28 mouse cellular contexts compared by ENCODE assay signal in genomic region chr14:9788402-9788950, GRCm38 (mm10).
DNase-seq lines count a peak whose midpoint lies in the region; ATAC-seq and TF ChIP-seq lines count a peak whose summit lies in the region.
"Had no signal": no experiment of that assay in that cellular context is flagged by ENCODE, and none has a peak within 500 bp of the region (broad histone marks: within the 10 kb centered on the region; RNA-seq: fewer than 3 reads in every experiment).

No protein-coding gene starts in this region.

- no peaks in the 10 kb centered on the region for H3K27me3 ChIP-seq in forebrain, embryonic 14.5 days (replicated peaks; ENCODE audit: control insufficient read depth, insufficient read depth, low read length)
- H3K27me3 ChIP-seq in forebrain, embryonic 12.5 days, result 0 out of 2 replicates have a peak, but pooled peaks cover 6% of the 10 kb centered on the region
- no peaks in the 10 kb centered on the region for H3K27me3 ChIP-seq in kidney, postnatal 0 days (ENCODE audit: insufficient read depth, low read length)
- no peaks in the 10 kb centered on the region for H3K27me3 ChIP-seq in stomach, postnatal 0 days (ENCODE audit: control insufficient read depth, insufficient read depth, low read length)
- no peaks in the 10 kb centered on the region for H3K27me3 ChIP-seq in hindbrain, embryonic 13.5 days
- H3K27me3 ChIP-seq: embryonic facial prominence, embryonic 12.5 days; embryonic facial prominence, embryonic 15.5 days; heart, embryonic 15.5 days had no signal

- H3K4me3 ChIP-seq in forebrain, embryonic 14.5 days (ENCODE audit: low read depth, low read length), result no peak overlapping the region
- H3K4me3 ChIP-seq in forebrain, embryonic 12.5 days (replicated peaks), result no peak overlapping the region
- no peak overlapping the region for H3K4me3 ChIP-seq in kidney, postnatal 0 days (replicated peaks; ENCODE audit: low read depth, low read length)
- no peak overlapping the region for H3K4me3 ChIP-seq in stomach, postnatal 0 days (ENCODE audit: low read depth, low read length)
- no peak overlapping the region for H3K4me3 ChIP-seq in hindbrain, embryonic 13.5 days
- H3K4me3 ChIP-seq: embryonic facial prominence, embryonic 12.5 days; embryonic facial prominence, embryonic 15.5 days; heart, embryonic 15.5 days; hindbrain, embryonic 10.5 days had no signal

- TF ChIP-seq EP300 in stomach, postnatal 0 days (optimal IDR thresholded peaks at IDR 0.05), result no peak

- H3K4me2 ChIP-seq in forebrain, embryonic 14.5 days (ENCODE audit: low read length), result no peak overlapping the region
- no peak overlapping the region for H3K4me2 ChIP-seq in forebrain, embryonic 12.5 days
- no peak overlapping the region for H3K4me2 ChIP-seq in kidney, postnatal 0 days (ENCODE audit: low read length)
- no peak overlapping the region for H3K4me2 ChIP-seq in stomach, postnatal 0 days (replicated peaks; ENCODE audit: low read depth)
- H3K4me2 ChIP-seq in hindbrain, embryonic 13.5 days, result no peak overlapping the region
- H3K4me2 ChIP-seq: embryonic facial prominence, embryonic 12.5 days; embryonic facial prominence, embryonic 15.5 days; heart, embryonic 11.5 days; heart, embryonic 15.5 days; hindbrain, embryonic 14.5 days had no signal

- no peaks in the 10 kb centered on the region for H3K4me1 ChIP-seq in forebrain, embryonic 14.5 days (ENCODE audit: control insufficient read depth, insufficient read depth, low read length)
- peaks cover 8% of the 10 kb centered on the region; the same call in 1 of the 2 replicates for H3K4me1 ChIP-seq in forebrain, embryonic 12.5 days
- H3K4me1 ChIP-seq in kidney, postnatal 0 days (replicated peaks; ENCODE audit: insufficient read depth, low read length), result no peaks in the 10 kb centered on the region
- H3K4me1 ChIP-seq in stomach, postnatal 0 days (replicated peaks; ENCODE audit: control insufficient read depth, insufficient read depth), result no peaks in the 10 kb centered on the region
- H3K4me1 ChIP-seq in hindbrain, embryonic 13.5 days (replicated peaks), result no peaks in the 10 kb centered on the region
- H3K4me1 ChIP-seq: embryonic facial prominence, embryonic 12.5 days; embryonic facial prominence, embryonic 15.5 days; heart, embryonic 15.5 days; hindbrain, embryonic 10.5 days had no signal

- ATAC-seq in forebrain, embryonic 14.5 days, result 0 out of 2 replicates have a peak, but pooled peaks have one; percentile 48
- ATAC-seq in forebrain, embryonic 12.5 days (ENCODE audit: low FRiP score), result no peak
- ATAC-seq in kidney, postnatal 0 days (replicated peaks; ENCODE audit: low FRiP score, low read depth), result peak; percentile 66
- peak; percentile 53; the same call in 1 of the 2 replicates for ATAC-seq in stomach, postnatal 0 days (ENCODE audit: low FRiP score, low TSS enrichment)
- no peak for ATAC-seq in hindbrain, embryonic 13.5 days (ENCODE audit: low FRiP score)
- ATAC-seq: CD4-positive, CD25-positive, alpha-beta regulatory T cell, adult 4 months; hindbrain, postnatal 0 days; inflammation-experienced regulatory T-cells, adult 6 months; intestine, embryonic 16.5 days had no signal

- peak; percentile 24 for DNase-seq in forebrain, embryonic 14.5 days (ENCODE audit: low spot score)
- peak; percentile 31 for DNase-seq in kidney, postnatal 0 days (ENCODE audit: low spot score)
- no peak for DNase-seq in kidney, postnatal 36 days
- peak; percentile 50 for DNase-seq in brain, embryonic 14.5 days (ENCODE audit: low read depth)
- DNase-seq in stomach, postnatal 0 days (ENCODE audit: low spot score), result no peak
- DNase-seq in urinary bladder, postnatal 36 days (ENCODE audit: low spot score in 2 of 2), result no peak
- DNase-seq: adrenal gland, postnatal 10 days; adrenal gland, postnatal 36 days; cerebellum, adult 11 months; cerebellum, adult 2 months; cerebellum, adult 9-11 months; cerebellum, postnatal 25 days; gastrocnemius, postnatal 10 days; heart, adult 11 months; heart, postnatal 10 days; heart, postnatal 36 days had no signal

- no peak for TF ChIP-seq CTCF in kidney, postnatal 0 days (IDR thresholded peaks at IDR 0.05; ENCODE audit: low read depth)
- TF ChIP-seq CTCF in brain, embryonic 14.5 days (IDR thresholded peaks at IDR 0.05; ENCODE audit: borderline replicate concordance, extremely low read depth, insufficient read depth, insufficient read length), result no peak
- TF ChIP-seq CTCF in stomach, postnatal 0 days (IDR thresholded peaks at IDR 0.05; ENCODE audit: low read depth), result no peak

- no peaks in the 10 kb centered on the region for H3K9me3 ChIP-seq in forebrain, embryonic 14.5 days (replicated peaks; ENCODE audit: control insufficient read depth, low read length)
- no peaks in the 10 kb centered on the region for H3K9me3 ChIP-seq in forebrain, embryonic 12.5 days
- H3K9me3 ChIP-seq in kidney, postnatal 0 days (replicated peaks; ENCODE audit: low read length), result no peaks in the 10 kb centered on the region
- H3K9me3 ChIP-seq in stomach, postnatal 0 days (ENCODE audit: control insufficient read depth, low read length), result no peaks in the 10 kb centered on the region
- H3K9me3 ChIP-seq in hindbrain, embryonic 13.5 days, result no peaks in the 10 kb centered on the region
- H3K9me3 ChIP-seq: embryonic facial prominence, embryonic 12.5 days; embryonic facial prominence, embryonic 15.5 days; heart, embryonic 15.5 days; hindbrain, embryonic 10.5 days had no signal

- no peaks in the 10 kb centered on the region for H3K36me3 ChIP-seq in forebrain, embryonic 14.5 days (ENCODE audit: control insufficient read depth, insufficient read depth, low read length)
- no peaks in the 10 kb centered on the region for H3K36me3 ChIP-seq in forebrain, embryonic 12.5 days (replicated peaks)
- H3K36me3 ChIP-seq in kidney, postnatal 0 days (ENCODE audit: insufficient read depth, low read length), result no peaks in the 10 kb centered on the region
- no peaks in the 10 kb centered on the region for H3K36me3 ChIP-seq in stomach, postnatal 0 days (ENCODE audit: control insufficient read depth, insufficient read depth, low read length)
- H3K36me3 ChIP-seq in hindbrain, embryonic 13.5 days, result no peaks in the 10 kb centered on the region
- H3K36me3 ChIP-seq: embryonic facial prominence, embryonic 12.5 days; embryonic facial prominence, embryonic 15.5 days; heart, embryonic 15.5 days; hindbrain, embryonic 10.5 days had no signal

- no peak overlapping the region for H3K9ac ChIP-seq in forebrain, embryonic 14.5 days (ENCODE audit: low read length)
- no peak overlapping the region for H3K9ac ChIP-seq in forebrain, embryonic 12.5 days
- no peak overlapping the region for H3K9ac ChIP-seq in kidney, postnatal 0 days (ENCODE audit: low read depth, low read length)
- no peak overlapping the region for H3K9ac ChIP-seq in stomach, postnatal 0 days (ENCODE audit: low read length)
- H3K9ac ChIP-seq in hindbrain, embryonic 13.5 days, result no peak overlapping the region
- H3K9ac ChIP-seq: embryonic facial prominence, embryonic 12.5 days; embryonic facial prominence, embryonic 15.5 days; heart, embryonic 15.5 days; hindbrain, embryonic 14.5 days had no signal

- no peak for TF ChIP-seq POLR2A in brain, embryonic 14.5 days (IDR thresholded peaks at IDR 0.05; ENCODE audit: borderline replicate concordance, extremely low read depth, insufficient read depth, insufficient read length, poor library complexity, severe bottlenecking)

- no peak overlapping the region for H3K27ac ChIP-seq in forebrain, embryonic 14.5 days (ENCODE audit: low read depth, low read length)
- H3K27ac ChIP-seq in forebrain, embryonic 12.5 days, result no peak overlapping the region
- no peak overlapping the region for H3K27ac ChIP-seq in kidney, postnatal 0 days
- no peak overlapping the region for H3K27ac ChIP-seq in stomach, postnatal 0 days (replicated peaks)
- no peak overlapping the region for H3K27ac ChIP-seq in hindbrain, embryonic 13.5 days
- H3K27ac ChIP-seq: embryonic facial prominence, embryonic 12.5 days; embryonic facial prominence, embryonic 15.5 days; heart, embryonic 15.5 days; hindbrain, embryonic 10.5 days; hindbrain, embryonic 14.5 days; hindbrain, postnatal 0 days had no signal

- WGBS in forebrain, embryonic 14.5 days, result 10% methylated on average over 3 of the region's 3 CpGs
- 19% methylated on average over 3 of the region's 3 CpGs for WGBS in forebrain, embryonic 12.5 days
- WGBS in kidney, postnatal 0 days, result 27% methylated on average over 3 of the region's 3 CpGs
- 25% methylated on average over 3 of the region's 3 CpGs for WGBS in stomach, postnatal 0 days
- WGBS in hindbrain, embryonic 13.5 days, result 44% methylated on average over 3 of the region's 3 CpGs

Comparison
In these comparisons a context has a peak if more than half of its experiments do, and no peak if none do; other contexts are left out.
1. ATAC-seq: peak in forebrain, embryonic 14.5 days (single experiment), kidney, postnatal 0 days (single experiment) and stomach, postnatal 0 days (single experiment); none in forebrain, embryonic 12.5 days (single experiment) and hindbrain, embryonic 13.5 days (single experiment).
2. DNase-seq: peak in forebrain, embryonic 14.5 days (single experiment), kidney, postnatal 0 days (single experiment) and brain, embryonic 14.5 days (single experiment); none in kidney, postnatal 36 days (0 of 2), stomach, postnatal 0 days (single experiment) and urinary bladder, postnatal 36 days (0 of 2).